Mouse (Mus musculus): ENCODE data around the gene Vmn1r112.
"Not testable (repeated sequence)": the region's sequence is repeated elsewhere in the genome, so short reads cannot be mapped to it uniquely, and the experiment has no call there.

Gene Vmn1r112

GRCm38 (mm10) chr7:20770885-20771284, at the start of gene Vmn1r112:
Gene Vmn1r112 (plus strand): TSS chr7:20771185.
- not testable (repeated sequence) for DNase-seq (ENCODE audit: extremely low read depth, insufficient read length, low spot score)

GRCm38 (mm10) chr7:20730524-20730923, 40.5 kb upstream of the Vmn1r112 start, which contains the start of gene Gm10668:
Gene Gm10668 (minus strand): TSS chr7:20730624.
- not testable (repeated sequence) for DNase-seq (ENCODE audit: extremely low read depth, insufficient read length, low spot score)

GRCm38 (mm10) chr7:20786985-20787384, 16.0 kb downstream of the Vmn1r112 start, which contains the start of gene Vmn1r113:
Gene Vmn1r113 (plus strand): TSS chr7:20787285.
- DNase-seq (ENCODE audit: extremely low read depth, insufficient read length, low spot score): not testable (repeated sequence)

DNA sequence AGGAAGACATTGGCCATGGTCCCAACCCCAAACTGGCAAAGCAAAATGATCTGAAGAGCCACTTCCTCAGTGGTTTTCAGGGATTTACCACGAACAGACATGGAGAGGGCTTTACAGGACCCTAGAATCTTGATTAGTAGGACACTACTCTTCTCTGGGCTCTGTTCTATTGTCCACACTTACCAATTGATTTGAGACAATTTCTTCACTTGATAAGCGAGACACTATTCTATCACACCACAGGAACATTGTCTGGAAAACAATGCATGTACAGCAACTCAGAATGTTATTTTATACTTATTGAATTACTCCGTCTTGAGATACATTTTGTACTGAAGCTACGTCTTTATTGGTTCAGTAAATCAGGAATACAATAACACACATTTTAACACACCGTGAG, 41.1 kb downstream of the Vmn1r112 start, which contains the start of gene Vmn1r114:
Vmn1r114 (minus strand) TSS at position 101 of the 400 bp plus-strand sequence.
- not testable (repeated sequence) for DNase-seq (ENCODE audit: extremely low read depth, insufficient read length, low spot score)

Measured in 3134 (cell line).